Mouse (Mus musculus) lung, embryonic 14.5 days (tissue): ENCODE measurements around the gene Endou. TPM values are rescaled to one million over a fixed set of nuclear protein-coding genes. Genes with fewer than 3 reads are reported as not detected.

Experiments used
- ATAC-seq: fragments of 200-750 bp; cut with Nextera tagmentation; 2 replicates; pipeline ENCODE4 v1.8.0; 2017; ENCODE audit warnings: mild to moderate bottlenecking, moderate TSS enrichment, moderate library complexity; ENCODE audit not compliant: insufficient read depth
- DNase-seq: peaks from one replicate; pipeline ENCODE4 v3.0.0-alpha.2; 2015
- H3K27ac ChIP-seq: fragments of 300-500 bp; sonication (generic); 2 replicates; pipeline ENCODE4 v1.5.1; 2014; ENCODE audit warnings: low read depth, mild to moderate bottlenecking, moderate library complexity
- H3K27me3 ChIP-seq: fragments of 300-500 bp; sonication (generic); 2 replicates; pipeline ENCODE4 v1.6.1; 2014; ENCODE audit warnings: low read length, control low read depth; ENCODE audit not compliant: insufficient read depth
- H3K36me3 ChIP-seq: fragments of 300-500 bp; sonication (generic); 2 replicates; pipeline ENCODE4 v1.6.1; 2014; ENCODE audit warnings: control low read depth; ENCODE audit not compliant: insufficient read depth
- H3K4me1 ChIP-seq: fragments of 300-500 bp; sonication (generic); 2 replicates; pipeline ENCODE4 v1.6.1; 2014; ENCODE audit warnings: antibody characterized with exemption, control low read depth; ENCODE audit not compliant: insufficient read depth
- H3K4me2 ChIP-seq: fragments of 300-500 bp; sonication (generic); 2 replicates; pipeline ENCODE4 v1.6.1; 2014; ENCODE audit warnings: mild to moderate bottlenecking
- H3K4me3 ChIP-seq: fragments of 300-500 bp; sonication (generic); 2 replicates; pipeline ENCODE4 v1.5.1; 2014; ENCODE audit warnings: low read depth, low read length
- H3K9ac ChIP-seq: fragments of 300-500 bp; sonication (generic); 2 replicates; pipeline ENCODE4 v1.6.1; 2014
- H3K9me3 ChIP-seq: fragments of 300-500 bp; sonication (generic); 2 replicates; pipeline ENCODE4 v1.6.1; 2016; ENCODE audit warnings: low read depth, low read length, control low read depth
- CTCF ChIP-seq: IDR thresholded peaks from 2 replicates; pipeline ENCODE4 v1.5.1; 2016; ENCODE audit warnings: antibody characterized with exemption, low read depth
- WGBS: fragments of 180-500 bp; shearing (Covaris S2); extraction: QIAGEN DNeasy Blood & Tissue Kit; methylation state at CpG from one replicate; pipeline ENCODE4 v1.1.7; 2014; 5-methylcytosine and 5-hydroxymethylcytosine counted together
- polyA plus RNA-seq: library from polyadenylated mRNA; unstranded; fragments of >200 nt; fragmentation: Nextera tagmentation; extraction: Ambion mirVana; gene quantifications from 2 replicates; pipeline ENCODE4 v1.2.1, GENCODE M21; 2014

Endou gene
- polyA plus RNA-seq, 1 experiment from 2014 or later: not detected

DNA sequence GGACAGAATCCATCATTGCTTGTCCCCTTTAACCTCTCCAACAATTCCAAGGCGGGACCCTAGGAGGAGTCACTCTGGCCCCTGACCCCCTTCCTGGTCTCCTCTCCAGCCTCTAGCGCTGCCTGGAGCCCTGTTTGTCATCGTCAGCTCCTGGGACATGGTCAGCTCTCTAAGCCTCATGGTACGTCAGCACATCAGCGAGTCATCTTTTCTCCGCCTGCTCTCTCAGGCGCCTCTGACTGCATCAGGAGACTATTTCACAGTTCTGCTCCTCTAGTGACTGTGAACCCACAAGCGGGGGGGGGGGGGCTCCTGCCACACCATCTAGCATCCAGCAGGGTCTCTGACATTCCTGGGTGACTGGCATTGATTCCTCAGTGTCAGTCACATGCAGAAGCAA, 24.2 kb upstream of the Endou start:
- H3K9ac ChIP-seq: no peak overlapping the region
- TF ChIP-seq CTCF: no peak

DNA sequence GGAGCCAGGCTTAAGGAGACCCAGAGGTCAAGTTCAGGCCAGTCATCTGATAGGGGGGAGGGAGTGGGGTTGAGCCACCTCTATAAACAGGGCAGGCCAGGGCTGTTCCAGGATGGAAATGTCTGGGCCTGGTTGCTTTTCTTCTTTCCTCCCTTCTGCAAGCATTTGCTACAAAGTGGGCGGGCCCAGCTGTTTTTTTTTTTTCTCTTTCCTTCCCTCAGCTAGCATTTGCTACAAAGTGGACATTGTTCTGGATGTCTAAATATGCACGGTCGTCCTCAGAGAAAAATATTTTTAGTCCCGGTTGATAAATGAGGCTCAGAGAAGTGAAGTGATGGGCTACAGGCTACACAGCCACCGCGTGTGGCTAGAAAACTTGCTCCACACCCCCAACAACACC, 23.3 kb upstream of the Endou start:
- no peak overlapping the region for H3K27ac ChIP-seq
- no peak for TF ChIP-seq CTCF
- no peaks in the 10 kb centered on the region for H3K9me3 ChIP-seq
- no peak overlapping the region for H3K4me2 ChIP-seq
- 33% methylated on average over 6 of the region's 6 CpGs for WGBS
- DNase-seq: peak; percentile 25
- no peak for ATAC-seq
- H3K9ac ChIP-seq: no peak overlapping the region
- H3K36me3 ChIP-seq: peaks cover 12% of the 10 kb centered on the region; the same call in 1 of the 2 replicates
- H3K27me3 ChIP-seq: no peaks in the 10 kb centered on the region
- peaks cover 9% of the 10 kb centered on the region for H3K4me1 ChIP-seq
- no peak overlapping the region for H3K4me3 ChIP-seq

More for the DNA sequence above, 24.2 kb upstream of the Endou start:
- Histone ChIP-seq H3K27ac (no peak overlapping the region), H3K4me1 (peaks cover 6% of the 10 kb centered on the region), H3K27me3 (no peaks in the 10 kb centered on the region), H3K4me3 (no peak overlapping the region), H3K36me3 (peaks cover 19% of the 10 kb centered on the region; the same call in 1 of the 2 replicates), H3K9me3 (no peaks in the 10 kb centered on the region), H3K4me2 (no peak overlapping the region)
- no peak for DNase-seq
- WGBS: 36% methylated on average over 8 of the region's 8 CpGs
- ATAC-seq: no peak

DNA sequence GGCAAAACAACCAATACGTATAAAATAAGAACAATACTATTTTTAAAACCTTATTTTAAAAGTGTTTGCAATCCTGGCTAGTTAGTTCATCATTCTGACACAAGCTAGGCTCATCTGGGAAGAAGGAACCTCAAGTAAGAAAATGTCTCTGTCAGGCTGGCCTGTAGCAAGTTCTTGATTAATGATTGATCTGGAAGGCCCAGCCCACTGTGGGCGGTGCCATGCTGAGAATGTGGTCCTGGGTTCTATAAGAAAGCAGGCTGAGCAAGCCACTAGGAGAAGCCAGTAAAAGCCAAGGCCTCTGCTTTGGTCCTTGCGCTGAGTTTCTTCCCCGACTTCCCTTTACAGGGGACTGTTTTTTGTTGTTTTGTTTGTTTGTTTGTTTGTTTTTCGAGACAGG, 21.4 kb upstream of the Endou start:
- ATAC-seq (no peak), DNase-seq (no peak)
- no peaks in the 10 kb centered on the region for H3K27me3 ChIP-seq
- peaks cover 5% of the 10 kb centered on the region; the same call in 1 of the 2 replicates for H3K36me3 ChIP-seq
- no peak overlapping the region for H3K4me3 ChIP-seq
- H3K27ac ChIP-seq: no peak overlapping the region
- WGBS: 87% methylated on average over 5 of the region's 5 CpGs
- H3K4me1 ChIP-seq: peaks cover 9% of the 10 kb centered on the region
- no peaks in the 10 kb centered on the region for H3K9me3 ChIP-seq
- H3K4me2 ChIP-seq: no peak overlapping the region
- no peak overlapping the region for H3K9ac ChIP-seq
- no peak for TF ChIP-seq CTCF

DNA sequence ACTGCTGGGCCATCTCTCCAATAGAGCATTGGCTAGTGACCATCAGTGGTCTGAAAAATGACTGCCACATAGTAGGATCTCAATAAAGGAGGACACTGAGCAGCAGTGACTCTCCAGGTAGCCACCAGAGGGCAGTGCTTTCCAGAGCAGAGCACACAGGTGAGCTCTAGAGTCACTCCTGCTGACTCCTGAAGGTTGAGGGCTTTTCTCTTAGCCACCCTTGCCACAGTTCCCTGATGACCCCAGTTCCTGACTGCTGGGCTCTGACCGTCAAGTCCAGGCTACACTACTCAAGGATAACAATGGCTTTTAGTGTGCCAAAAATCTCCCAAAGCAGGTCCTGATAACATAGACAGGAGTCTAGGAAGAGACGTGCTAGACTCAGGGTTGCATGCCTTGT, 20.5 kb upstream of the Endou start:
- Histone ChIP-seq H3K9me3 (no peaks in the 10 kb centered on the region), H3K27me3 (no peaks in the 10 kb centered on the region), H3K27ac (no peak overlapping the region), H3K36me3 (no peaks in the 10 kb centered on the region; the same call in 1 of the 2 replicates), H3K4me2 (no peak overlapping the region), H3K4me1 (peaks cover 9% of the 10 kb centered on the region), H3K4me3 (no peak overlapping the region), H3K9ac (no peak overlapping the region)
- ATAC-seq (no peak), DNase-seq (no peak)
- TF ChIP-seq CTCF: peak; percentile 62
- 78% methylated on average over 2 of the region's 2 CpGs for WGBS

DNA sequence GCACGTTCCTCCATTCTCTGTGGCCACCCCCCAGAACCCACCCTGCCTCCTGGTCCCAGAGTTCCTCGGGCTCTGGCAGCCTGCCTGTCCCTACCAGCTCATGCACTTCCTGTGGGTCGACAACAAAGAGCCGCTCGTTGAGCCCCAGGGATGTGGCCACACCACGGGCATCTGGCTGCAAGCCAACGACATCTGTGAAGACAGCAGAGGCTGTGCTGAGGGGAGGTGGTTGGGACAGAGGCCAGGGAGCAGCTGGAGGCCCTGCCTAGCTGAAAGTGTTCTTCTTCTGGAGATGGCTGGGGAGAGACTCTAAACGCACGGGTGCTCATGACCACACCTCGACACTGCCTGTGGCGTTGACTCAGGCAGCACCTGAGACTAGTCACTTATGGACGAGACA, 19.6 kb upstream of the Endou start:
- Histone ChIP-seq H3K27ac (peak overlapping the region; percentile 85), H3K9ac (no peak overlapping the region), H3K36me3 (no peaks in the 10 kb centered on the region; the same call in 1 of the 2 replicates), H3K4me3 (no peak overlapping the region; the same call in 1 of the 2 replicates), H3K4me1 (peaks cover 9% of the 10 kb centered on the region), H3K4me2 (peak overlapping the region; percentile 32), H3K27me3 (no peaks in the 10 kb centered on the region), H3K9me3 (no peaks in the 10 kb centered on the region)
- DNase-seq: peak; percentile 96
- WGBS: 12% methylated on average over 12 of the region's 12 CpGs
- TF ChIP-seq CTCF: no peak
- ATAC-seq: peak; percentile 89

DNA sequence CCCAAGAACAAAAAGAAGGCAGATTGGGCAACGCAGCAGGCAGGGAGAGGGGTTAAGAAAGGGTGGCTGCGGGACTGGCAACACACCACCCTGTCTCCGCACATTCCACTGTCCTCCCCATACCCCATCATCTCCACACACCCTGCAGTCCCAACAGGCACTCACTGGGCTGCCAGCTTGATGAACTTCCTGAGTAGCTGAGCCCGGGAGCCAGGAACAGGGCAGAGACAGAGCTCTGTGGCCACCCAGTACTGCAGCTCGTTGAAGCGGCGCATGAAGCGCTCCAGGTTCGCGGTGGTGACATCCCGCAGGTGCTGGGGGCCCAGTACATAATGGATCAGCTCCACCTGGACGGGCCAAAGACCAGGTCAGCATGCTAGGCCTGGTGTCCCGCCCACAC, 18.7 kb upstream of the Endou start:
- ATAC-seq (peak; percentile 8; the same call in 1 of the 2 replicates), DNase-seq (no peak)
- H3K4me1 ChIP-seq: peaks cover 14% of the 10 kb centered on the region
- H3K4me3 ChIP-seq: no peak overlapping the region
- TF ChIP-seq CTCF: no peak
- peak overlapping the region; percentile 85; the same call in 1 of the 2 replicates for H3K27ac ChIP-seq
- H3K36me3 ChIP-seq: peaks cover 5% of the 10 kb centered on the region; the same call in 1 of the 2 replicates
- H3K4me2 ChIP-seq: no peak overlapping the region
- 77% methylated on average over 13 of the region's 13 CpGs for WGBS
- H3K27me3 ChIP-seq: no peaks in the 10 kb centered on the region
- no peaks in the 10 kb centered on the region for H3K9me3 ChIP-seq
- no peak overlapping the region for H3K9ac ChIP-seq

DNA sequence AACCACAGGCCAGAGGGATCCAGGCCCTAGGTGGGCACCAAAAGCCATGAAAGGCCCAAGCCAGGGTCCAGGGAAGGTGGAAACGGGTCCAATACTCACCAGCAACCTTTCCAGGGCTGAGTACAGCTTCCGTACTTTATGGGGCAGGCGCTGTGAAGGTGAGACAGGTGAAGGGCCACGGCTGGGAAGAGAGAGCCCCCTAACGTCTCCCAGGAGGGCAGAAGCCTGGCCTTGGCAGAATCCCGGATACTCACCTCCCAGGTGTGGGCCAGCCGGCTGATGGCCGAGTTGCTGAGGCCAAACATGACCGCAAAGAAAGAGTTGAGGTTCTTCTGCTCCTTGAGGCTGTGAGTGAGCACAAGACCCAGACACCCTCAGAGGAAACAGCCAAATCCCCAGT, 18.3 kb upstream of the Endou start:
- Histone ChIP-seq H3K9ac (no peak overlapping the region), H3K4me2 (no peak overlapping the region), H3K4me3 (no peak overlapping the region), H3K9me3 (no peaks in the 10 kb centered on the region), H3K4me1 (peaks cover 14% of the 10 kb centered on the region), H3K27me3 (no peaks in the 10 kb centered on the region), H3K27ac (no peak overlapping the region), H3K36me3 (peaks cover 6% of the 10 kb centered on the region; the same call in 1 of the 2 replicates)
- no peak for ATAC-seq
- DNase-seq: no peak
- TF ChIP-seq CTCF: no peak
- 83% methylated on average over 9 of the region's 9 CpGs for WGBS
